Mouse (Mus musculus): ENCODE measurements at regions not wholly inside any gene's neighbourhood (a gene's known extent, or its start where the extent isn't known, plus 50 kb on each side); places are given as distances from the start of the nearest gene placed in this dataset.

GRCm38 (mm10) chr1:43367151-43367895 lies 77.1 kb upstream of the Nck2 start:
- no peak for DNase-seq (ENCODE audit: low spot score)

- DNase-seq (ENCODE audit: low spot score), result no peak
Measured at GRCm38 (mm10) chr1:43371863-43372262, 72.5 kb upstream of the Nck2 start.

DNA sequence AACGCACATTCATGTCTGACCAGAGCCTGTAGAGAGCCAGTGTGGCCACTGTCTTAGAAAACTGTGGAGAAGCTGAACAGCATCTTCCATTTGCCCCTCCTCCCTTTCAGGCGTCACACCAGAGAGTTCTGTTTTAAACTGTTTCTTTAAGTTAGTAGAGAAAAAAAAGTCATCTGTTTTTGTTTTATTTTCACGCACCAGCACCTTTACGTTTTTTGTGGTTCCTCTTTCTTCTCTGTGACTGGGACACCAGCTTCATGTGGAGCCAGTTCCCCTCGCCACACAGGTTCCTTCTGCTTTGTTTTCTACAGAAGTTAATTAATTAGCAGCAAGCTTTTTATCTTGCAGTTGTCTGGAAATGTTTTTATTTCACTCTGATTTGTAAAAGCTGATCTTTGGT lies 69.4 kb upstream of the Nck2 start:
- peak; percentile 2 for DNase-seq (ENCODE audit: low spot score)

GRCm38 (mm10) chr1:43375851-43376250 lies 68.5 kb upstream of the Nck2 start:
- DNase-seq (ENCODE audit: low spot score), result no peak

DNA sequence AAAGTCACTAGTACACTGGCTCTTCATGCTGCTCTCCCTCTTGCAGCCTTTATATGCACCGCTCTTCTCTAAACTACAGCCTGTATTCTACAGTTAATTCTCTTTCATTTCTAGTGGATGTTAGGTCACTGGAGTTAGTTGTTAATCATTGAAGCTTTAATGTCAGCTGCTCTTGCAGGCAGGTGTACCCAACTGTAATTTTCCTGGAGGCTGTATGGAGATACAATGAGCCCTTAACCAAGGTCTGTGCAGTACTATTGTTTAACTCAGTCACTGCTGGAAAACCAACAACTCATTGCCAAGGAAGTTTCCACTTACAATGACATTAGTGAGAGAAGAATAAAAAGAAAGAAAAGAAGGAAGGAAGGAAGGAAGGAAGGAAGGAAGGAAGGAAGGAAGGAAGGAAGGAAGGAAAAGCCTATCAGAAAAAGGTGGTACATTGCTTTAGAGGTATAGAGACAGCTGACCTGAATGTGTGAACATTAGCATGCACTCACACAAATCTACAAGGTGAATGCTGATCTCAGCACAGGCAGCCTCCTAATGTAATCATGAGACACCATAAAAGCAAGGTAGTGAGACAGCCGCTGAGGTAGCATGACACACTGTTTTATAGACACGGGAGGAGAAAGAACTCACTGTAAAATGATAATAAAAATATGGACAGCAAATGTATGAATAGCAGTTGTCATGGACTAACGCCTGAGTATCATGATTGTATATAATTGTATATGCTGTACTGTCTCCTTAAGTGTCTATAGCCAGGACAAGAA lies 66.7 kb upstream of the Nck2 start:
- DNase-seq (ENCODE audit: low spot score), result no peak

- DNase-seq (ENCODE audit: low spot score), result no peak
Measured at GRCm38 (mm10) chr1:43385008-43385407, 59.4 kb upstream of the Nck2 start.

DNA sequence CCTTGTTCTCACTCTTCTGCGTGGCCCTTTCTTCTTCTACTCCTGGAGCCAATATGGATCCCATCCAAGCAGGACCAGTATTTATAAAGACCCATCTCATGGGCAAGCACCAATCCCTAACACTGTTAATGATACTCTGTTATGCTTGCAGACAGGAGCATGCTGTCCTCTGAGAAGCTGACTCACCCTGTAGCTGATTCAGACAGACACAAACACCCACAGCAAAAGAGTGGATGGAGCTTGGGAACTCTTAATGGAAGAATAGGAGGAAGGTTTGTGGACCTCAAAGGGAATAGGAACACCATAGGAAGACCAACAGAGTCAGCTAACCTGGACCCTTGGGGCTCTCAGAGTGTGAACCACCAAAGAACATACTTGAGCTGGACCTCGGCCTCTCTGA lies 50.3 kb upstream of the Nck2 start:
- DNase-seq (ENCODE audit: low spot score), result no peak

Data from lung, postnatal 25 days (tissue).